Mouse (Mus musculus) adrenal gland, postnatal 10 days (tissue): ENCODE results near the gene Mfsd4b1. TPM values are rescaled to one million over a fixed set of nuclear protein-coding genes. Genes with fewer than 3 reads are reported as not detected.
A peak's percentile ranks its signal among the peaks of the same experiment; 100 is the strongest.

Experiments
- DNase-seq: peaks from one replicate; pipeline ENCODE4 v3.0.0; 2021; ENCODE audit warnings: mixed read lengths
- long read RNA-seq, 2 experiments: library from polyadenylated mRNA; stranded (forward); transcript quantifications; one replicate each; pipeline ENCODE4 v2.0.0; 2021
- total RNA-seq, 2 experiments: library from RNA; stranded (reverse); gene quantifications; 2 replicates each; pipeline ENCODE4 v1.2.3; 2021

Mfsd4b1 gene
- 1 to 10 TPM; 6.4 to 7.4 TPM for total RNA-seq
- long read RNA-seq, experiment 1, transcript Mfsd4b1-201 (4 exons, 2,677 nt) = major isoform, 15 of 17 reads
- long read RNA-seq, experiment 1, partial matches to known transcripts = 2 of 17 reads
- long read RNA-seq, experiment 1, other reads (novel, unspliced or antisense) = 0 of 17 reads
- long read RNA-seq, experiment 2, transcript Mfsd4b1-201 (4 exons, 2,677 nt) = major isoform, 8 of 9 reads
- long read RNA-seq, experiment 2, partial matches to known transcripts = 0 of 9 reads
- long read RNA-seq, experiment 2, other reads (novel, unspliced or antisense) = 1 of 9 reads

- DNase-seq = peak; percentile 90
These were observed at the start of gene Mfsd4b1 for GRCm38 (mm10) chr10:40024554-40025428. Mfsd4b1 (minus strand) TSS chr10:40025268.

- DNase-seq = no peak
These were observed 48.5 kb upstream of the Mfsd4b1 start for GRCm38 (mm10) chr10:40073608-40074007.

- no peak for DNase-seq
These were observed 45.6 kb upstream of the Mfsd4b1 start for GRCm38 (mm10) chr10:40070684-40071083.

GRCm38 (mm10) chr10:40069270-40069669 lies 44.2 kb upstream of the Mfsd4b1 start:
- peak; percentile 26 for DNase-seq

- no peak for DNase-seq
These were observed 43.5 kb upstream of the Mfsd4b1 start for GRCm38 (mm10) chr10:40068595-40068994.

- DNase-seq = no peak
These were observed 42.5 kb upstream of the Mfsd4b1 start for GRCm38 (mm10) chr10:40067529-40067928.

GRCm38 (mm10) chr10:40067071-40067470 lies 42.0 kb upstream of the Mfsd4b1 start:
- DNase-seq = no peak

GRCm38 (mm10) chr10:40065357-40065756 lies 40.3 kb upstream of the Mfsd4b1 start:
- DNase-seq = no peak

GRCm38 (mm10) chr10:40063291-40063890 lies 38.3 kb upstream of the Mfsd4b1 start:
- peak; percentile 30 for DNase-seq

GRCm38 (mm10) chr10:40062812-40063211 lies 37.7 kb upstream of the Mfsd4b1 start:
- DNase-seq = no peak

GRCm38 (mm10) chr10:40061926-40062325 lies 36.9 kb upstream of the Mfsd4b1 start:
- no peak for DNase-seq

- no peak for DNase-seq
These were observed 33.7 kb upstream of the Mfsd4b1 start for GRCm38 (mm10) chr10:40058786-40059120.

GRCm38 (mm10) chr10:40058062-40058785 lies 33.2 kb upstream of the Mfsd4b1 start:
- peak; percentile 55 for DNase-seq

GRCm38 (mm10) chr10:40057615-40058014 lies 32.5 kb upstream of the Mfsd4b1 start:
- no peak for DNase-seq

GRCm38 (mm10) chr10:40054455-40054854 lies 29.4 kb upstream of the Mfsd4b1 start:
- DNase-seq = no peak

GRCm38 (mm10) chr10:40053896-40054295 lies 28.8 kb upstream of the Mfsd4b1 start:
- no peak for DNase-seq

GRCm38 (mm10) chr10:40053257-40053895 lies 28.3 kb upstream of the Mfsd4b1 start:
- DNase-seq = peak; percentile 29

GRCm38 (mm10) chr10:40051997-40052396 lies 26.9 kb upstream of the Mfsd4b1 start:
- DNase-seq = no peak

GRCm38 (mm10) chr10:40050763-40051162 lies 25.7 kb upstream of the Mfsd4b1 start:
- DNase-seq = no peak

- DNase-seq = no peak
These were observed 16.3 kb upstream of the Mfsd4b1 start for GRCm38 (mm10) chr10:40041339-40041738.

GRCm38 (mm10) chr10:40036686-40037560 lies 11.9 kb upstream of the Mfsd4b1 start:
- no peak for DNase-seq
